Mouse (Mus musculus): Measurements from ENCODE around the gene 1700086D15Rik. TPM values are rescaled to one million over a fixed set of nuclear protein-coding genes. Genes with fewer than 3 reads are reported as not detected.

Gene 1700086D15Rik
- total and polyA plus RNA-seq, 2 experiments, result 0.09 TPM; not detected in 1

GRCm38 (mm10) chr11:65129110-65129509, 30.6 kb downstream of the 1700086D15Rik start:
- Histone ChIP-seq H3K36me3 (ENCODE audit: control insufficient read depth, insufficient read depth, low read length) (no peaks in the 10 kb centered on the region), H3K27me3 (ENCODE audit: control insufficient read depth, insufficient read depth, low read length) (no peaks in the 10 kb centered on the region), H3K4me3 (ENCODE audit: insufficient read depth, low read depth, low read length) (no peak overlapping the region), H3K27ac (replicated peaks; ENCODE audit: insufficient read depth, low read depth, low read length) (no peak overlapping the region), H3K9ac (ENCODE audit: low read depth, low read length) (no peak overlapping the region), H3K4me1 (ENCODE audit: control insufficient read depth, insufficient read depth, low read length) (no peaks in the 10 kb centered on the region), H3K79me2 (ENCODE audit: control insufficient read depth, insufficient read depth, low read length) (no peaks in the 10 kb centered on the region)
- WGBS, result 89% methylated on average over 4 of the region's 4 CpGs
- TF ChIP-seq CTCF (IDR thresholded peaks at IDR 0.05; ENCODE audit: low read depth, low read length) (peak; percentile 55), POLR2A (IDR thresholded peaks at IDR 0.05; ENCODE audit: extremely low read depth, insufficient read depth, low read length) (no peak)
- no peak for DNase-seq (ENCODE audit: extremely low read depth, low read depth, low spot score)

- DNase-seq (ENCODE audit: extremely low read depth, low read depth, low spot score), result no peak
- Histone ChIP-seq H3K4me3 (ENCODE audit: insufficient read depth, low read depth, low read length) (no peak overlapping the region), H3K9ac (ENCODE audit: low read depth, low read length) (no peak overlapping the region), H3K4me1 (ENCODE audit: control insufficient read depth, insufficient read depth, low read length) (no peaks in the 10 kb centered on the region), H3K79me2 (ENCODE audit: control insufficient read depth, insufficient read depth, low read length) (no peaks in the 10 kb centered on the region), H3K36me3 (ENCODE audit: control insufficient read depth, insufficient read depth, low read length) (no peaks in the 10 kb centered on the region), H3K27me3 (ENCODE audit: control insufficient read depth, insufficient read depth, low read length) (no peaks in the 10 kb centered on the region), H3K27ac (replicated peaks; ENCODE audit: insufficient read depth, low read depth, low read length) (no peak overlapping the region)
- WGBS, result 80% methylated on average over 4 of the region's 4 CpGs
- no peak for TF ChIP-seq CTCF (IDR thresholded peaks at IDR 0.05; ENCODE audit: low read depth, low read length)
These were observed 31.0 kb downstream of the 1700086D15Rik start for GRCm38 (mm10) chr11:65128666-65129065.

GRCm38 (mm10) chr11:65126566-65126965, 33.1 kb downstream of the 1700086D15Rik start:
- TF ChIP-seq CTCF (IDR thresholded peaks at IDR 0.05; ENCODE audit: low read depth, low read length) (no peak), POLR2A (IDR thresholded peaks at IDR 0.05; ENCODE audit: extremely low read depth, insufficient read depth, low read length) (no peak)
- Histone ChIP-seq H3K79me2 (ENCODE audit: control insufficient read depth, insufficient read depth, low read length) (no peaks in the 10 kb centered on the region), H3K27ac (replicated peaks; ENCODE audit: insufficient read depth, low read depth, low read length) (no peak overlapping the region), H3K4me1 (ENCODE audit: control insufficient read depth, insufficient read depth, low read length) (no peaks in the 10 kb centered on the region), H3K36me3 (ENCODE audit: control insufficient read depth, insufficient read depth, low read length) (no peaks in the 10 kb centered on the region), H3K9ac (ENCODE audit: low read depth, low read length) (no peak overlapping the region), H3K27me3 (ENCODE audit: control insufficient read depth, insufficient read depth, low read length) (no peaks in the 10 kb centered on the region), H3K4me3 (ENCODE audit: insufficient read depth, low read depth, low read length) (no peak overlapping the region)
- WGBS, result 90% methylated on average over 9 of the region's 9 CpGs
- DNase-seq (ENCODE audit: extremely low read depth, low read depth, low spot score), result no peak

- no peak overlapping the region for H3K9ac ChIP-seq (ENCODE audit: low read depth, low read length)
These were observed 34.7 kb downstream of the 1700086D15Rik start for GRCm38 (mm10) chr11:65124913-65125418.

GRCm38 (mm10) chr11:65120276-65120675, 39.4 kb downstream of the 1700086D15Rik start:
- no peak overlapping the region for H3K27ac ChIP-seq (replicated peaks; ENCODE audit: insufficient read depth, low read depth, low read length)
- no peak for DNase-seq (ENCODE audit: extremely low read depth, low read depth, low spot score)
- TF ChIP-seq CTCF (IDR thresholded peaks at IDR 0.05; ENCODE audit: low read depth, low read length) (no peak), POLR2A (IDR thresholded peaks at IDR 0.05; ENCODE audit: extremely low read depth, insufficient read depth, low read length) (no peak)
- H3K4me1 ChIP-seq (ENCODE audit: control insufficient read depth, insufficient read depth, low read length), result no peaks in the 10 kb centered on the region
- no peak overlapping the region for H3K9ac ChIP-seq (ENCODE audit: low read depth, low read length)
- 93% methylated on average over 4 of the region's 4 CpGs for WGBS
- no peak overlapping the region for H3K4me3 ChIP-seq (ENCODE audit: insufficient read depth, low read depth, low read length)
- no peaks in the 10 kb centered on the region for H3K27me3 ChIP-seq (ENCODE audit: control insufficient read depth, insufficient read depth, low read length)
- no peaks in the 10 kb centered on the region for H3K36me3 ChIP-seq (ENCODE audit: control insufficient read depth, insufficient read depth, low read length)
- H3K79me2 ChIP-seq (ENCODE audit: control insufficient read depth, insufficient read depth, low read length), result no peaks in the 10 kb centered on the region

More at GRCm38 (mm10) chr11:65124913-65125418, 34.7 kb downstream of the 1700086D15Rik start:
- H3K36me3 ChIP-seq (ENCODE audit: control insufficient read depth, insufficient read depth, low read length), result no peaks in the 10 kb centered on the region
- no peak overlapping the region for H3K4me3 ChIP-seq (ENCODE audit: insufficient read depth, low read depth, low read length)
- no peak for DNase-seq (ENCODE audit: extremely low read depth, low read depth, low spot score)
- 82% methylated on average over 8 of the region's 8 CpGs for WGBS
- TF ChIP-seq POLR2A (IDR thresholded peaks at IDR 0.05; ENCODE audit: extremely low read depth, insufficient read depth, low read length), result no peak
- TF ChIP-seq CTCF (IDR thresholded peaks at IDR 0.05; ENCODE audit: low read depth, low read length), result no peak
- no peak overlapping the region for H3K27ac ChIP-seq (replicated peaks; ENCODE audit: insufficient read depth, low read depth, low read length)
- H3K27me3 ChIP-seq (ENCODE audit: control insufficient read depth, insufficient read depth, low read length), result no peaks in the 10 kb centered on the region
- H3K79me2 ChIP-seq (ENCODE audit: control insufficient read depth, insufficient read depth, low read length), result no peaks in the 10 kb centered on the region
- H3K4me1 ChIP-seq (ENCODE audit: control insufficient read depth, insufficient read depth, low read length), result no peaks in the 10 kb centered on the region

- no peaks in the 10 kb centered on the region for H3K79me2 ChIP-seq (ENCODE audit: control insufficient read depth, insufficient read depth, low read length)
- no peak overlapping the region for H3K9ac ChIP-seq (ENCODE audit: low read depth, low read length)
- H3K4me3 ChIP-seq (ENCODE audit: insufficient read depth, low read depth, low read length), result no peak overlapping the region
- no peak overlapping the region for H3K27ac ChIP-seq (replicated peaks; ENCODE audit: insufficient read depth, low read depth, low read length)
- no peak for DNase-seq (ENCODE audit: extremely low read depth, low read depth, low spot score)
- H3K4me1 ChIP-seq (ENCODE audit: control insufficient read depth, insufficient read depth, low read length), result no peaks in the 10 kb centered on the region
- H3K36me3 ChIP-seq (ENCODE audit: control insufficient read depth, insufficient read depth, low read length), result no peaks in the 10 kb centered on the region
- WGBS, result 78% methylated on average over 6 of the region's 6 CpGs
- H3K27me3 ChIP-seq (ENCODE audit: control insufficient read depth, insufficient read depth, low read length), result no peaks in the 10 kb centered on the region
- TF ChIP-seq CTCF (IDR thresholded peaks at IDR 0.05; ENCODE audit: low read depth, low read length) (no peak), POLR2A (IDR thresholded peaks at IDR 0.05; ENCODE audit: extremely low read depth, insufficient read depth, low read length) (no peak)
These were observed 43.9 kb downstream of the 1700086D15Rik start for GRCm38 (mm10) chr11:65115811-65116210.
